Mouse (Mus musculus) heart, postnatal 10 days (tissue): ENCODE results near the gene Zfp184. TPM values are rescaled to one million over a fixed set of nuclear protein-coding genes. Genes with fewer than 3 reads are reported as not detected.
A peak's percentile ranks its signal among the peaks of the same experiment; 100 is the strongest.

Source experiments
- DNase-seq, 2 experiments: peaks; one replicate each; pipeline ENCODE4 v3.0.0; 2021
- intact Hi-C: fragments of 180-260 bp; cut with DNase I; formaldehyde crosslinking; loops from one replicate; pipeline ENCODE4 v1.15.1; 2025
- total RNA-seq, 2 experiments: library from RNA; stranded (reverse); gene quantifications; 2 replicates each; pipeline ENCODE4 v1.2.3; 2021

Zfp184 gene
- total RNA-seq, 2 experiments from 2014 or later: 1.4 to 1.9 TPM

DNA sequence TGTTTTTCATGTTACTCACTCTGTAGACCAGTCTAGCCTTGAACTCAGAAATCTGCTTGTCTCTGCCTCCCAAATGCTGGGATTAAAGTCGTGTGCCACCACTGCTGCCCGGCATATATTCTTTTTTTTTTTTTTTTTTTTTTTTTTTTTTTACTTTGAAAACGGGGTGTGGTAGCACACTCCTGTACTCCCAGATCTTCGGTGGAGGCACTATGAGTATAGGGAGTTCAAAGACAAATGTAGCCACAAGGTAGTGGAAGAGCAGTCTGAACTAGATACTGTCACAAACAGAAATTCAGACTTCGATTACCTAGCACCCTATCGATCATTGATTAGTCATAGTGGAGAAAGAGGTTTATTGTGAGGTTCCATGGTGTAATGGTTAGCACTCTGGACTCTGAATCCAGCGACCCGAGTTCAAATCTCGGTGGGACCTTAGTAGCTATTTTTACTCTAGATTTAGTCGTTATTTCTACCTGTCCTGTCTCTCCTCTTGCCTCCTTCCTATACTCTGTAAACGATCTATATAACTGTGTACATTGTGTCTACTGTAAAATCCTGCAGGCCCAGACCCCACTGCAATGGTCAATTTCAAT is 25.0 kb upstream of the Zfp184 start:
- no peak for DNase-seq
- intact Hi-C loops: loop anchor here (5.0 kb wide), 1 partner anchor 48 kb away; no protein-coding TSS in a partner anchor

DNA sequence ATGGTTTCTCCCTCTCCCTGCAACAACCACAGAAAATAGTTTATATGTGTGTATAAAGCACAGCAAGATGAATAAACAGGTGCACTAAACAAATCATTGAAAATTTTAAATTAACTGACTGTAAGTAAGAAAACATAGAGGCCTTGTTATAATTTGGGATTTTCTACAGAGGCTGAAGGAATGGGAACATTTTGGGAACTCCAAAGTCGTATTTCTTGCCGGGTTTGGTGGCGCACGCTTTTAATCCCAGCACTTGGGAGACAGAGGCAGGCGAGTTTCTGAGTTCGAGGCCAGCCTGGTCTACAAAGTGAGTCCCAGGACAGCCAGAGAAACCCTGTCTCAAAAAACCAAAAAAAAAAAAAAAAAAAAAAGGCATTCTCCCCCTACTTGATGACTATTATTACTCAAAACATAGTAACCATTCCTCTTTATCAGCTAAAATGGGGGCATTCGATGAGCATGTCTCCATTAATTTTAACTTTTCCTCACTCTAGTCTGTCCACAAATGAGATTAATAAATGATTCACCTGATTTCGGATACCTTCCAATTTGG is 24.1 kb upstream of the Zfp184 start:
- no peak for DNase-seq
- intact Hi-C loops: loop anchor here (5.0 kb wide), 1 partner anchor 48 kb away; no protein-coding TSS in a partner anchor

- intact Hi-C loops: loop anchor here (5.0 kb wide), 1 partner anchor 51 kb away; no protein-coding TSS in a partner anchor
Measured at GRCm38 (mm10) chr13:21923417-21923816, 21.5 kb upstream of the Zfp184 start.

GRCm38 (mm10) chr13:21924734-21925335 is 20.1 kb upstream of the Zfp184 start:
- intact Hi-C loops: loop anchor here (5.0 kb wide), 1 partner anchor 53 kb away; no protein-coding TSS in a partner anchor
- no peak for DNase-seq

More at GRCm38 (mm10) chr13:21923417-21923816, 21.5 kb upstream of the Zfp184 start:
- DNase-seq: no peak

- DNase-seq: no peak
- intact Hi-C loops: no loop called here
Measured at GRCm38 (mm10) chr13:21930981-21931380, 13.9 kb upstream of the Zfp184 start.

GRCm38 (mm10) chr13:21931740-21932139 is 13.2 kb upstream of the Zfp184 start:
- intact Hi-C loops: no loop called here
- DNase-seq: no peak

DNA sequence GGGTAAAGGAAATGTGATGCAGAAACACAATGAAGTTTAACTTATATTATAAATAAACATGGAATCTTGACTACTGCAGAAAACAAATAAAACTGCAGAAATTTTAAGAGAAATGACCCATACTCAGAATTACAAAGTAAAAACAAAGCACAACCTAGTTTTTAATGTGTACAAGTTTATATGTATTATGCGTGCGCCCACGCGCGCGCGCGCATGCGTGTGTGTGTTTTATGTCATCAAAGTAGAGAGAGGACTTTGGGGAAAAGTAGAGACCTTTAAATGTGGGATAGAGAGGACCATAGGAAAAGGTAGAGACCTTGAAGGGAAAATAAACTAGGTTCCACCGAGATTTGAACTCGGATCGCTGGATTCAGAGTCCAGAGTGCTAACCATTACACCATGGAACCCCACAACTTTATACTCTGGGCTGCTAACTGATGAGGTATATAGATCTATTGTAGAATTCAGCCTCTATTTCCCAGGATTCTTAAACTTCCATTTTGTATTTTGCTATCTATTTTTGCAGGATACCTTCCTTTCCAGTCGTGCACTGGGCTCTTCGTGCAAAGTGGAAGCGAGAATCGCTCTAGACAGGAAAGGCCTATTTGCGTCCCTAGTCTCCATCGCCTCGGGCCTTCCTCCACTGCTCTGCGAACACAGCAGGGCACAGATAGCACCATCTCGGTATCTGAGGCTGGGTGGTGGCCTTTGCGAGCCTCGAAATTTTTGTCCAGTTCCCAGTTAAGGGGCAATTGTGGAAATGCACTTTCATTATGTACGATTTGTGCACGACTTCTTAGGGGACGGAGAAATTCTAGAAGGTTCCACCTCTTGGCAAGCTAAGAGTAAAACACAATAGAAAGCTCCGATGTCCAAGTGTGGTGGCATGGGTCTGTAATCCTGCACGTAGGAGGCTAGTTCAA is 11.0 kb upstream of the Zfp184 start:
- DNase-seq: no peak
- intact Hi-C loops: no loop called here

GRCm38 (mm10) chr13:21934982-21935791 is 9.7 kb upstream of the Zfp184 start:
- intact Hi-C loops: no loop called here
- peak; percentile 56 to 63 for DNase-seq

DNA sequence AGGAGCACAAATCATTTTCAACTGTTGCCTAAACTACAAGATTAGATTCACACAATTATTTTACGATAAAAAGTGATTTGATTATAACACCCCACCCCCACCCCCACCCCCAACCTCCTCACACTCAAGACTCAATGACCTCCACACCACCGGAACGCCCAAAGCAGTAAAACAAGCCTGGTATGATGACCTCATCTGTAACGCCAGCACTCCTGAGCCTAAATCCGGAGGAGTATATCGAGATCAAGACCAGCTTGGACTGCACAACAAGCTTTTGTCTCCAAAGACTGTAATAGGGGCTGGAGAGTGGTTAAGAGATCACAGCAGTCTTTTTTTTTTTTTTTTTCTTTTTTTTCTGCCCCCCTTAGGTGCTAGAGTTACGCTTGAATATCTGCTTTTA is 9.1 kb upstream of the Zfp184 start:
- DNase-seq: no peak
- intact Hi-C loops: no loop called here

- DNase-seq: peak; percentile 27 to 43
- intact Hi-C loops: no loop called here
Measured at GRCm38 (mm10) chr13:21936968-21937367, 7.9 kb upstream of the Zfp184 start.

- intact Hi-C loops: loop anchor here (2.0 to 10.0 kb wide), 5 partner anchors 35 to 1575 kb away; partner anchors contain the start of genes Hist1h2ai, Hist1h2bl and Hist1h3h
Measured at GRCm38 (mm10) chr13:21940213-21940612, 4.7 kb upstream of the Zfp184 start.

GRCm38 (mm10) chr13:21940811-21941321 is 4.0 kb upstream of the Zfp184 start:
- intact Hi-C loops: loop anchor here (2.0 to 10.0 kb wide), 5 partner anchors 34 to 1574 kb away; partner anchors contain the start of genes Hist1h2ai, Hist1h2bl and Hist1h3h
- peak; percentile 85 to 87 for DNase-seq

More at GRCm38 (mm10) chr13:21940213-21940612, 4.7 kb upstream of the Zfp184 start:
- DNase-seq: peak; percentile 93 to 94

DNA sequence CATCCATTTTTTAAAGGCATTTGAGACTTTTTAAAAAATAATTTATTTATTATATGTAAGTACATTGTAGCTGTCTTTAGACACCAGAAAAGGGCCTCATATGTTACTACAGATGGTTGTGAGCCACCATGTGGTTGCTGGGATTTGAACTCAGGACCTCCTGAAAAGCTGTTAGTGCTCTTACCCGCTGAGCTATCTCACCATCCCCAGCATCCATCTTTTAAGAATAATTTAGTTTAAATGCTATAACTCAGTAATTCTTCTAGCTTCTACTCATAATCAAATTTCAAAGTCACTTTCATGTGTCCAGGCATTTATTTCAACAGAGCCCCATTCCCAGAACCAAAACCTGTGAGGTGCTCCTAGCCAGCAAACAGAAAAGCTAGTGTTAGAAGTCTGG is 1.2 kb upstream of the Zfp184 start:
- intact Hi-C loops: loop anchor here (5.0 to 10.0 kb wide), 4 partner anchors 89 to 1571 kb away; partner anchors contain the start of genes Hist1h2ai, Hist1h2bl and Hist1h3h

GRCm38 (mm10) chr13:21944592-21944925 is 335 bp upstream of the Zfp184 start:
- DNase-seq: no peak
- intact Hi-C loops: loop anchor here (5.0 to 10.0 kb wide), 4 partner anchors 90 to 1570 kb away; partner anchors contain the start of genes Hist1h2ai, Hist1h2bl and Hist1h3h

More for the DNA sequence above, 1.2 kb upstream of the Zfp184 start:
- DNase-seq: no peak

GRCm38 (mm10) chr13:21969269-21969668 is 24.4 kb downstream of the Zfp184 start:
- intact Hi-C loops: no loop called here
- DNase-seq: no peak

- DNase-seq: no peak
- intact Hi-C loops: no loop called here
Measured at GRCm38 (mm10) chr13:21969816-21970215, 24.9 kb downstream of the Zfp184 start.

DNA sequence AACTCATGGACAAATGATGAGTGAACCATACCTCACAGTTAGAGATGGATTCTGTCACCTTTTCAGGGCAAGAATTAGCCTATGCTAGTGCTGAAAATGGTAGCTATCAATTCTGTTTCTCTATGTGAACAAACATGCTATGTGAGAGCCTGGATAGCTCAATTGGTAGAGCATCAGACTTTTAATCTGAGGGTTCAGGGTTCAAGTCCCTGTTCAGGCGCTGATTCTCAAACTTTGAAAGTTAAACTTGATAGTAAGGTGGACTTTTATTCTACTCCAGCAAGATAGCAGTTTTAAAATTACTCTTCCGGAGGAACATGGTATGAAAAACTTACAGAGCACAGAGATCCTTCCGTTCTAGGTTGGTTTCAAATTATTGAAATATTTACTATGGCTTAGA is 26.7 kb downstream of the Zfp184 start:
- intact Hi-C loops: no loop called here
- no peak for DNase-seq

DNA sequence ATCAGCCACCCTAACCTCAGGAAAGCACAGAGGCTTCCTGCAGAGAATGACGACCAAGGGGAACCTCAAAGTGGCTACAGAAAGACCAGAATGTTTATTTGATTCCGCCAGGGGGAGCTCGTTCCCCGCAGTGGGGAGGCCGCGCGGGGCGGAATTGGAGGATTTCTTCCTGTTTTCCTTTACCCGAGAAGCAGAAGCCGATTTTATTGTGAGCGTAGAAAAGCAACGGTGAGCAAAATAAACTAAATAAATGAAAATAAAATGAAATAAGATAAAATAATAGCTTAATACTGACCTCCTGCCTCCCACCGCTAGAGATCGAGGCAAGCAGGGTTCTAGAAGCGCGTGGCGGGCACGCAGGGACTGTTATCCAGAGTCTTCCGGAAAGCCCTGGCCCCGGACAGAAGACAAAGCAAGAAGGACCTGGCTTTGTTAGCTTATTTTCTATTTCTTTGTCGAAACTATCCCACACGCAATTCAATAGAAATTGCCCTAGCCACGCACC is 29.4 kb downstream of the Zfp184 start:
- intact Hi-C loops: loop anchor here (1.0 to 2.0 kb wide), 2 partner anchors 33 to 54 kb away; no protein-coding TSS in a partner anchor
- peak; percentile 94 to 96 for DNase-seq
